ENCODE assay signal across 9 mouse cellular contexts in the genomic region with DNA sequence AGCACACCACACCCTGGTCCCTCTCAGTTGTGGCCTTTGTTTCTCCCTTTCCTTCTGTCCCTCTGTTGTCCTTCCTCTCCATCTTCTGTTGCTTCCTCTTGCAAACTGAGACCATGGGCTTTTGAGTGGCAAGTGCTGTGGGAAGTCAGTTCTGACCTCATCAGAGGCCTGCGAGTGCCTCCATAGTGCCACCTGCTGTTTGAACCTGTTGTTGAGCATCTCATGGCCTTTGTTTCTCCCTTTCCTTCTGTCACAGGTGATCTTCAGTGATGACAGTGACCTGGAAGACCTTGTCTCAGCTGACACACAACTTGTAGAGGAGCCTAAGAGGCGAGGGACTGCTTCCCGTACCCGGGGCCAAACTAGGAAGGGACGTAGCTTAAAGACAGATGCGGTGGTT. TPM values are rescaled to one million over a fixed set of nuclear protein-coding genes. Genes with fewer than 3 reads are reported as not detected.
DNase-seq lines count a peak whose midpoint lies in the region; ATAC-seq and TF ChIP-seq lines count a peak whose summit lies in the region.
"Had no signal": no experiment of that assay in that cellular context is flagged by ENCODE, and none has a peak within 500 bp of the region (broad histone marks: within the 10 kb centered on the region; RNA-seq: fewer than 3 reads in every experiment).

No protein-coding gene starts in this region.

- DNase-seq in heart, adult 2 months, result peak; percentile 72 to 73
- no peak for DNase-seq in heart, embryonic 10.5 days (ENCODE audit: low spot score)
- DNase-seq in CD8-positive naive resting alpha-beta T cell, adult 2 months (ENCODE audit: low read depth in 2 of 2, low spot score in 2 of 2), result peak; percentile 59 to 73
- DNase-seq in cerebellum, adult 11 months, result peak; percentile 48
- peak; percentile 50 for DNase-seq in gastrocnemius, postnatal 10 days
- DNase-seq in layer of hippocampus, adult 9-10 months (ENCODE audit: low spot score), result peak; percentile 70
- peak; percentile 21 for DNase-seq in telencephalon, adult 2 months (ENCODE audit: low read depth, low spot score)

- H3K36me3 ChIP-seq in heart, adult 2 months (ENCODE audit: control insufficient read depth, insufficient read depth, low read length), result no peaks in the 10 kb centered on the region
- peaks cover 91% of the 10 kb centered on the region for H3K36me3 ChIP-seq in heart, embryonic 10.5 days

- no peak overlapping the region for H3K9ac ChIP-seq in heart, adult 2 months (ENCODE audit: low read depth, low read length)
- H3K9ac ChIP-seq: limb, embryonic 12.5 days had no signal

- H3K4me3 ChIP-seq in heart, adult 2 months, result no peak overlapping the region
- H3K4me3 ChIP-seq in heart, embryonic 10.5 days, result no peak overlapping the region
- H3K4me3 ChIP-seq: limb, embryonic 12.5 days had no signal

- H3K27me3 ChIP-seq in heart, adult 2 months (ENCODE audit: control insufficient read depth, insufficient read depth, low read length), result no peaks in the 10 kb centered on the region
- no peaks in the 10 kb centered on the region for H3K27me3 ChIP-seq in heart, embryonic 10.5 days (ENCODE audit: insufficient read depth, poor library complexity, severe bottlenecking)
- H3K27me3 ChIP-seq: limb, embryonic 12.5 days had no signal

- peaks cover 2% of the 10 kb centered on the region; the same call in 1 of the 2 replicates for H3K4me1 ChIP-seq in heart, adult 2 months (ENCODE audit: control insufficient read depth, insufficient read depth, low read length)
- H3K4me1 ChIP-seq in heart, embryonic 10.5 days, result no peaks in the 10 kb centered on the region
- H3K4me1 ChIP-seq: limb, embryonic 12.5 days had no signal

- ATAC-seq in megakaryocyte progenitor cell, adult 5-6 weeks (replicated peaks; ENCODE audit: poor library complexity), result peak; percentile 89

- H3K27ac ChIP-seq in heart, adult 2 months, result peak overlapping the region; percentile 55; the same call in 1 of the 2 replicates
- H3K27ac ChIP-seq in heart, embryonic 10.5 days, result no peak overlapping the region
- H3K27ac ChIP-seq: limb, embryonic 12.5 days had no signal

- TF ChIP-seq EP300 in heart, adult 2 months (IDR thresholded peaks at IDR 0.05; ENCODE audit: insufficient read depth, low read depth, low read length), result peak; percentile 85

- intact Hi-C loops in heart, adult 2 months (cut with DNase I), result loop anchor here (1.0 to 5.0 kb wide), 3 partner anchors 29 to 139 kb away; no protein-coding TSS in a partner anchor

- 86% methylated on average over 6 of the region's 6 CpGs for WGBS in heart, adult 2 months
- 87% methylated on average over 6 of the region's 6 CpGs for WGBS in heart, embryonic 10.5 days

- TF ChIP-seq CTCF in heart, adult 2 months (IDR thresholded peaks at IDR 0.05), result peak; percentile 92

- no peak for TF ChIP-seq POLR2A in heart, adult 2 months (IDR thresholded peaks at IDR 0.05; ENCODE audit: insufficient read depth, low read depth, low read length)

- H3K9me3 ChIP-seq in heart, embryonic 10.5 days, result no peaks in the 10 kb centered on the region
- H3K9me3 ChIP-seq: limb, embryonic 12.5 days had no signal

- H3K79me2 ChIP-seq in heart, adult 2 months (replicated peaks; ENCODE audit: control insufficient read depth, insufficient read depth, low read length), result no peaks in the 10 kb centered on the region

RNA-seq across cellular contexts. Expression of gene Pfdn5, which starts 9.7 kb away (rescaled TPM):
- total RNA-seq in heart, adult 2 months (2021), result 100 to 1,000 TPM; 287 to 351 TPM
- 82.0 and 160 TPM in 2 replicates for polyA plus RNA-seq in heart, adult 2 months (2012; rRNA removed)
- 260 and 282 TPM in 2 replicates for polyA plus RNA-seq in heart, embryonic 10.5 days (2016; fragmentation: Nextera tagmentation; extraction: Ambion mirVana)
- 100 to 1,000 TPM; 278 to 289 TPM for total RNA-seq in gastrocnemius, postnatal 10 days (2021)
- 345 and 346 TPM in 2 replicates for total RNA-seq in megakaryocyte progenitor cell, adult 5-6 weeks (2015)
- total RNA-seq in megakaryocyte progenitor cell, adult 5-6 weeks (2017), result 343 and 379 TPM in 2 replicates

RNA-seq across cellular contexts. Expression of gene Myg1, which starts 15.2 kb away (rescaled TPM):
- total RNA-seq in heart, adult 2 months (2021), result 10 to 100 TPM; 19.0 to 24.1 TPM
- polyA plus RNA-seq in heart, adult 2 months (2012; rRNA removed), result 27.8 and 36.7 TPM in 2 replicates
- 80.5 and 94.3 TPM in 2 replicates for polyA plus RNA-seq in heart, embryonic 10.5 days (2016; fragmentation: Nextera tagmentation; extraction: Ambion mirVana)
- 10 to 100 TPM; 18.7 to 20.8 TPM for total RNA-seq in gastrocnemius, postnatal 10 days (2021)
- 26.5 and 28.4 TPM in 2 replicates for total RNA-seq in megakaryocyte progenitor cell, adult 5-6 weeks (2015)
- total RNA-seq in megakaryocyte progenitor cell, adult 5-6 weeks (2017), result 56.4 and 58.5 TPM in 2 replicates

RNA-seq across cellular contexts. Expression of gene Espl1, which starts 20.2 kb away (rescaled TPM):
- 1 to 10 TPM; 1.0 to 1.4 TPM for total RNA-seq in heart, adult 2 months (2021)
- 1.6 and 2.4 TPM in 2 replicates for polyA plus RNA-seq in heart, adult 2 months (2012; rRNA removed)
- polyA plus RNA-seq in heart, embryonic 10.5 days (2016; fragmentation: Nextera tagmentation; extraction: Ambion mirVana), result 35.8 and 40.9 TPM in 2 replicates
- total RNA-seq in gastrocnemius, postnatal 10 days (2021), result 1 to 10 TPM; 5.3 to 7.8 TPM
- total RNA-seq in megakaryocyte progenitor cell, adult 5-6 weeks (2015), result 33.9 and 34.8 TPM in 2 replicates
- 15.0 and 19.2 TPM in 2 replicates for total RNA-seq in megakaryocyte progenitor cell, adult 5-6 weeks (2017)

RNA-seq across cellular contexts. Expression of gene Aaas, which starts 34.3 kb away (rescaled TPM):
- total RNA-seq in heart, adult 2 months (2021), result 10 to 100 TPM; 10.8 to 13.2 TPM
- 22.1 and 26.2 TPM in 2 replicates for polyA plus RNA-seq in heart, adult 2 months (2012; rRNA removed)
- 87.7 and 96.4 TPM in 2 replicates for polyA plus RNA-seq in heart, embryonic 10.5 days (2016; fragmentation: Nextera tagmentation; extraction: Ambion mirVana)
- 10 to 100 TPM in 1 of 2 experiments, 1 to 10 TPM in 1; 7.8 to 11.1 TPM for total RNA-seq in gastrocnemius, postnatal 10 days (2021)
- 103 and 110 TPM in 2 replicates for total RNA-seq in megakaryocyte progenitor cell, adult 5-6 weeks (2015)
- total RNA-seq in megakaryocyte progenitor cell, adult 5-6 weeks (2017), result 141 and 151 TPM in 2 replicates

RNA-seq across cellular contexts. Expression of gene Mfsd5, which starts 37.0 kb away (rescaled TPM):
- 10 to 100 TPM; 17.0 to 19.4 TPM for total RNA-seq in heart, adult 2 months (2021)
- 37.8 and 47.9 TPM in 2 replicates for polyA plus RNA-seq in heart, adult 2 months (2012; rRNA removed)
- 55.7 and 63.4 TPM in 2 replicates for polyA plus RNA-seq in heart, embryonic 10.5 days (2016; fragmentation: Nextera tagmentation; extraction: Ambion mirVana)
- 10 to 100 TPM; 16.1 to 17.6 TPM for total RNA-seq in gastrocnemius, postnatal 10 days (2021)
- 28.2 and 33.0 TPM in 2 replicates for total RNA-seq in megakaryocyte progenitor cell, adult 5-6 weeks (2015)
- 17.8 and 25.5 TPM in 2 replicates for total RNA-seq in megakaryocyte progenitor cell, adult 5-6 weeks (2017)
